Mouse (Mus musculus): ENCODE data around the gene Snx27.
A peak's percentile ranks its signal among the peaks of the same experiment; 100 is the strongest.

Gene Snx27

GRCm38 (mm10) chr3:94567242-94567641 is 15.3 kb downstream of the Snx27 start:
- DNase-seq (ENCODE audit: low spot score) = no peak

GRCm38 (mm10) chr3:94565557-94565956 is 17.0 kb downstream of the Snx27 start:
- DNase-seq (ENCODE audit: low spot score) = no peak

- DNase-seq (ENCODE audit: low spot score) = no peak
Measured at GRCm38 (mm10) chr3:94565127-94565526, 17.4 kb downstream of the Snx27 start.

- no peak for DNase-seq (ENCODE audit: low spot score)
Measured at GRCm38 (mm10) chr3:94564356-94565010, 18.0 kb downstream of the Snx27 start.

- no peak for DNase-seq (ENCODE audit: low spot score)
Measured at GRCm38 (mm10) chr3:94563163-94563562, 19.4 kb downstream of the Snx27 start.

- no peak for DNase-seq (ENCODE audit: low spot score)
Measured at GRCm38 (mm10) chr3:94559931-94560429, 22.5 kb downstream of the Snx27 start.

- no peak for DNase-seq (ENCODE audit: low spot score)
Measured at GRCm38 (mm10) chr3:94549041-94549440, 33.5 kb downstream of the Snx27 start.

GRCm38 (mm10) chr3:94537187-94537586 is 45.3 kb downstream of the Snx27 start:
- no peak for DNase-seq (ENCODE audit: low spot score)

- peak; percentile 29 for DNase-seq (ENCODE audit: low spot score)
Measured at GRCm38 (mm10) chr3:94533968-94534367, 48.5 kb downstream of the Snx27 start.

GRCm38 (mm10) chr3:94526731-94527130 is 55.8 kb downstream of the Snx27 start:
- peak; percentile 52 for DNase-seq (ENCODE audit: low spot score)

GRCm38 (mm10) chr3:94506664-94507063 is 75.9 kb downstream of the Snx27 start:
- no peak for DNase-seq (ENCODE audit: low spot score)

- no peak for DNase-seq (ENCODE audit: low spot score)
Measured at GRCm38 (mm10) chr3:94502243-94502642, 80.3 kb downstream of the Snx27 start.

- no peak for DNase-seq (ENCODE audit: low spot score)
Measured at GRCm38 (mm10) chr3:94497162-94497561, 85.4 kb downstream of the Snx27 start.

- DNase-seq (ENCODE audit: low spot score) = no peak
Measured at GRCm38 (mm10) chr3:94487581-94487980, 94.9 kb downstream of the Snx27 start.

GRCm38 (mm10) chr3:94485922-94486321 is 96.6 kb downstream of the Snx27 start:
- DNase-seq (ENCODE audit: low spot score) = no peak

- DNase-seq (ENCODE audit: low spot score) = peak; percentile 45
Measured at GRCm38 (mm10) chr3:94483790-94484439, 98.6 kb downstream of the Snx27 start.

- no peak for DNase-seq (ENCODE audit: low spot score)
Measured at GRCm38 (mm10) chr3:94482764-94483385, 99.6 kb downstream of the Snx27 start.

GRCm38 (mm10) chr3:94481429-94481828 is 101.1 kb downstream of the Snx27 start:
- DNase-seq (ENCODE audit: low spot score) = no peak

GRCm38 (mm10) chr3:94480291-94480884 is 102.1 kb downstream of the Snx27 start, which contains the start of gene Riiad1:
Gene Riiad1, minus strand, starts transcription at chr3:94480341.
- no peak for DNase-seq (ENCODE audit: low spot score)

- DNase-seq (ENCODE audit: low spot score) = no peak
Measured at GRCm38 (mm10) chr3:94479564-94479963, 103.0 kb downstream of the Snx27 start.

GRCm38 (mm10) chr3:94478591-94479169 is 103.8 kb downstream of the Snx27 start:
- no peak for DNase-seq (ENCODE audit: low spot score)

- DNase-seq (ENCODE audit: low spot score) = no peak
Measured at GRCm38 (mm10) chr3:94477981-94478422, 104.5 kb downstream of the Snx27 start, which contains the start of gene Celf3. Gene Celf3, plus strand, starts transcription at chr3:94478295.
